Mouse (Mus musculus): ENCODE data around the gene Card19. TPM values are rescaled to one million over a fixed set of nuclear protein-coding genes. Genes with fewer than 3 reads are reported as not detected.

Gene Card19
- polyA plus RNA-seq, 1 experiment from 2014 or later = 32.3 TPM

DNA sequence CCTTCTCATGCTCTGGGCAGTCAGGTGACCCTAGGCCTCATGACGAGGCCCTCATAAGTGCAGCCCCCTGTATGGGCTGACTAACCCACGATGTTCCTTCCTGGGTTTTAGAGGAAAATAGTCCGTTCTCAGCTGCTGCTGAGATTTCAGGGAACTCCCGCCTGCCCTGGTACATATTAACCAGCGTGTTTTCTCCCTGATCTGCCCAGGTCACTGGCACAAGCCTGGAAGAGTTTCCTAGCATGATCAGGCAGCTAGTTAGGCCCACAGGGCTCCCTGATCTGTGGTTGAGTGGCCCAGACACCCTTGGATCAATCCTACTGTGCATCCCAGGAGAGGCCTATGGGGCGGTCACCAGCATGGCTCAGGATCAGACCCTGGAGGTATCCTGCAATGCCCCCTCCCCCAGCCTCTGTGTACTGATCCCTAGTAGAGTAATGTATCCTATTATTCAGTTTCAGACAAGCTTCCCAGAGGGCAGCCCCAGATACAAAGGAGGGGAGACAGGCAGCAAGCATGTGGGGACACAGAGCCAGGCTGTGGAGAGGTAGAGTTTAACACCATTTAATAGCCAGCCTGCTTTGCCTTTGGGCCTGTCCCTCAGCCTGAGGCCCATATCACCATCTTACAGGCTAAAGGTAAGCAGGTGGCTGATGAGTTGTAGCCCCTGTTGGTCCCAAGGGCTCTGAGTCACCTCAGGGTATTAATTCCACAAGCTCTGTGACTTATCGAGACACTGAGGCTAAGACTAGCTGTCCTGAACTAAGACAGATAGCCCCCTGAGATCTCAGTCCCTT lies 24.8 kb downstream of the Card19 start:
- Histone ChIP-seq H3K4me3 (ENCODE audit: low read depth, low read length) (no peak overlapping the region), H3K9me3 (ENCODE audit: low read length) (no peaks in the 10 kb centered on the region), H3K9ac (replicated peaks) (peak overlapping the region; percentile 35), H3K4me1 (ENCODE audit: insufficient read depth) (peaks cover 71% of the 10 kb centered on the region), H3K27ac (ENCODE audit: low read depth) (peak overlapping the region; percentile 95), H3K36me3 (replicated peaks; ENCODE audit: insufficient read depth, low read length) (peaks cover 15% of the 10 kb centered on the region), H3K27me3 (ENCODE audit: insufficient read depth, low read length) (no peaks in the 10 kb centered on the region), H3K4me2 (ENCODE audit: low read depth, low read length) (peak overlapping the region; percentile 92)
- 50% methylated on average over 7 of the region's 7 CpGs for WGBS (ENCODE audit: insufficient replicate concordance)
- DNase-seq (peak; percentile 39), ATAC-seq (no peak)
- TF ChIP-seq CTCF (IDR thresholded peaks at IDR 0.05; ENCODE audit: low read depth) (no peak), EP300 (IDR thresholded peaks at IDR 0.05; ENCODE audit: low read depth) (no peak)

DNA sequence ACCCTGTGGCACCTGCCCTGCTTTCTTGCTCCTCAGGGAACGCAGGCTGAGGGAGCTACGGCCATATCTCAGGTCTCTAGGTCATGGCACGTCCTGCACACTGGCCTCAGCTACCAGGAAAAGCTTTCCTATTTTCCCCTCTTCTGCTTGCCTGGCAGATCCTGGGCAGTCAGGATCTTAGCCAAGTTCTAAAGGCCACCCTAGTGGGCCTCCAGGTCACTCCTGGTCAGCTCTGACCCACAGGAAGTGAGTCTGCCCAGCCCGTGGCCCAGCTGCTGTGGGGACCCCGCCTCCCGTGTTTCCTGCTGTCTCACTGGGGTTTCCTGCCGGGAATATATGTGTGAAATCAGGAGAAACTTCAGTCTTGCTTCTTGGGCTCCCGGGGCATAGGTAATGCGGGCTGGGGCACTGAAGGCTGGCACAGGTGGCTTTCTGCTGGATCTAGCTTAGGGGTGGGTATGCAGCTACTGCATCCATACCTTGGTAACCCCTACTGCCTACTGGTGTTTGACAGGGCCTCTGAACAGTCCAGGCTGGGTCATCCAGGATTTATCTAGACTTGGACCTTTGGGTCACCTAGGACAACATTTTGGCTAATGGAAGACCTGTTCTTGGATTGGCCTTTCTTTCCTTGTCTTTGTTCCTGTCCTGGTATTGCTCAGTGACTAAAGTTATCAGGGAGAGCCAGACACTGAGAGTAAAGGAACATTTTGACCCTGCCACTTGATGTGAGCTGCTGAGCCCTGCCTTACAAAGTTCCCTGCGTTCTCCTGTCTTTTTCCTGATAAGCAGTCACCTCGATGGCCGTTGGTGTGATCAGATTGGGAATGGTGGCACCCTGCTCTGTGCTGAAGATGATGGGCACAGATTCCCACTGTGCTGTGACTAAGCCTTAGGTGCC lies 25.6 kb downstream of the Card19 start:
- peaks cover 7% of the 10 kb centered on the region for H3K36me3 ChIP-seq (replicated peaks; ENCODE audit: insufficient read depth, low read length)
- no peaks in the 10 kb centered on the region for H3K27me3 ChIP-seq (ENCODE audit: insufficient read depth, low read length)
- no peak overlapping the region for H3K4me3 ChIP-seq (ENCODE audit: low read depth, low read length)
- H3K9me3 ChIP-seq (ENCODE audit: low read length) = no peaks in the 10 kb centered on the region
- H3K27ac ChIP-seq (ENCODE audit: low read depth) = peak overlapping the region; percentile 95
- TF ChIP-seq EP300 (IDR thresholded peaks at IDR 0.05; ENCODE audit: low read depth) (peak; percentile 49), CTCF (IDR thresholded peaks at IDR 0.05; ENCODE audit: low read depth) (no peak)
- WGBS (ENCODE audit: insufficient replicate concordance) = 36% methylated on average over 12 of the region's 12 CpGs
- H3K4me1 ChIP-seq (ENCODE audit: insufficient read depth) = peaks cover 65% of the 10 kb centered on the region
- peak; percentile 57 for DNase-seq
- H3K4me2 ChIP-seq (ENCODE audit: low read depth, low read length) = peak overlapping the region; percentile 92
- peak overlapping the region; percentile 35 for H3K9ac ChIP-seq (replicated peaks)
- no peak for ATAC-seq

GRCm38 (mm10) chr13:49188966-49189360 lies 26.9 kb downstream of the Card19 start:
- Histone ChIP-seq H3K9ac (replicated peaks) (peak overlapping the region; percentile 77; the same call in 1 of the 2 replicates), H3K4me3 (ENCODE audit: low read depth, low read length) (peak overlapping the region; percentile 65), H3K27ac (ENCODE audit: low read depth) (peak overlapping the region; percentile 95), H3K27me3 (ENCODE audit: insufficient read depth, low read length) (no peaks in the 10 kb centered on the region), H3K4me1 (ENCODE audit: insufficient read depth) (peaks cover 65% of the 10 kb centered on the region), H3K9me3 (ENCODE audit: low read length) (no peaks in the 10 kb centered on the region), H3K36me3 (replicated peaks; ENCODE audit: insufficient read depth, low read length) (0 out of 2 replicates have a peak, but pooled peaks cover 4% of the 10 kb centered on the region), H3K4me2 (ENCODE audit: low read depth, low read length) (peak overlapping the region; percentile 92)
- no peak for DNase-seq
- WGBS (ENCODE audit: insufficient replicate concordance) = 31% methylated on average over 2 of the region's 2 CpGs
- no peak for TF ChIP-seq EP300 (IDR thresholded peaks at IDR 0.05; ENCODE audit: low read depth)
- TF ChIP-seq CTCF (IDR thresholded peaks at IDR 0.05; ENCODE audit: low read depth) = no peak
- no peak for ATAC-seq

DNA sequence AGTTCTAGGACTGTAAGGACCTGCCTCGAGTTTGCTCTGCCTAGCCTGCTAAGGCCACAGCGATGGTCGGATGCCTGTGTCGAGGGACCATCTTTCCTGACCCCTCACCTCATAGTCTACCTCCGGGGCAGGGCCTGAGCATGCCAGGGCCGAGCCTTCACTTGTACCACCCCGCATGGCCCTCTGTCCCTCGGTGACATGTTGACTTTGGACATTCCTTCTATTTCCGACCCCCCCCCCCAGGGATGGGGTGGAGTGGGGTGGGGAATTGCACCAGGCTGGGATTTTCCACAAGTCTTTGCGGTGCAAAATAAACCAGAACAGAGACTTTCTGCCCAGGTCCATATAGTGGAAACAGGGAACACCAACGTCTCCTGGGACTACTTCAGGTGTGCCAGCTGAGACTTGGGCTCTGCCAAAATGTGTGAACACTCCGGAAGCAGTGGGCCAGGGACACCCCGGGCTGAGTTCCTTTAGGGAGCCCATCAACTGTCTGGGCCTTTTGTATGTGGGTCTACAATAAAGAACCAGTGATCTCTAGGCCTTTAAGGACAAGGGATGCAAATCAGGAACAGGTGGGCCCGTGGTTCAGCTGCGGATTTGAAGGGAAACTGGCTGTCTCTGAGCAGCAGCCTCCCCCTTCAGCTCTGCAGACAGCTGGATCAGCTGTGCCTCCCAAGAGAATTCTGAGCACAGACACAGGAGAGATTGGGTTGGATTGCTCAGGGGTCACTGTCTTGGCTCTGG lies 27.4 kb downstream of the Card19 start:
- Histone ChIP-seq H3K9me3 (ENCODE audit: low read length) (no peaks in the 10 kb centered on the region), H3K4me2 (ENCODE audit: low read depth, low read length) (peak overlapping the region; percentile 92), H3K36me3 (replicated peaks; ENCODE audit: insufficient read depth, low read length) (0 out of 2 replicates have a peak, but pooled peaks cover 4% of the 10 kb centered on the region), H3K4me3 (ENCODE audit: low read depth, low read length) (peak overlapping the region; percentile 65), H3K9ac (replicated peaks) (peak overlapping the region; percentile 77), H3K27me3 (ENCODE audit: insufficient read depth, low read length) (no peaks in the 10 kb centered on the region), H3K4me1 (ENCODE audit: insufficient read depth) (peaks cover 67% of the 10 kb centered on the region), H3K27ac (ENCODE audit: low read depth) (peak overlapping the region; percentile 95)
- TF ChIP-seq CTCF (IDR thresholded peaks at IDR 0.05; ENCODE audit: low read depth) = no peak
- no peak for TF ChIP-seq EP300 (IDR thresholded peaks at IDR 0.05; ENCODE audit: low read depth)
- DNase-seq = peak; percentile 33
- WGBS (ENCODE audit: insufficient replicate concordance) = 19% methylated on average over 15 of the region's 15 CpGs
- ATAC-seq = peak; percentile 33

GRCm38 (mm10) chr13:49187288-49188218 lies 28.3 kb downstream of the Card19 start, which contains the start of gene Ninj1:
Gene Ninj1, plus strand, starts transcription at chr13:49187485.
- 1% methylated on average over 59 of the region's 87 CpGs for WGBS (ENCODE audit: insufficient replicate concordance)

More at GRCm38 (mm10) chr13:49187288-49188218, 28.3 kb downstream of the Card19 start, which contains the start of gene Ninj1:
- peak; percentile 88 for DNase-seq
- Histone ChIP-seq H3K27ac (ENCODE audit: low read depth) (peak within 1 kb of the TSS; percentile 95), H3K4me2 (ENCODE audit: low read depth, low read length) (peak within 1 kb of the TSS; percentile 92), H3K4me1 (ENCODE audit: insufficient read depth) (peaks cover 60% of the 10 kb centered on the region), H3K9me3 (ENCODE audit: low read length) (no peaks in the 10 kb centered on the region), H3K9ac (replicated peaks) (peak within 1 kb of the TSS; percentile 77), H3K27me3 (ENCODE audit: insufficient read depth, low read length) (no peaks in the 10 kb centered on the region), H3K36me3 (replicated peaks; ENCODE audit: insufficient read depth, low read length) (no peaks in the 10 kb centered on the region), H3K4me3 (ENCODE audit: low read depth, low read length) (peak within 1 kb of the TSS; percentile 65)
- TF ChIP-seq EP300 (IDR thresholded peaks at IDR 0.05; ENCODE audit: low read depth) (peak; percentile 13; the same call in 1 of the 2 replicates), CTCF (IDR thresholded peaks at IDR 0.05; ENCODE audit: low read depth) (no peak)
- ATAC-seq = peak; percentile 85
